Mouse (Mus musculus): ENCODE measurements at regions not wholly inside any gene's neighbourhood (a gene's known extent, or its start where the extent isn't known, plus 50 kb on each side); places are given as distances from the start of the nearest gene placed in this dataset.

DNA sequence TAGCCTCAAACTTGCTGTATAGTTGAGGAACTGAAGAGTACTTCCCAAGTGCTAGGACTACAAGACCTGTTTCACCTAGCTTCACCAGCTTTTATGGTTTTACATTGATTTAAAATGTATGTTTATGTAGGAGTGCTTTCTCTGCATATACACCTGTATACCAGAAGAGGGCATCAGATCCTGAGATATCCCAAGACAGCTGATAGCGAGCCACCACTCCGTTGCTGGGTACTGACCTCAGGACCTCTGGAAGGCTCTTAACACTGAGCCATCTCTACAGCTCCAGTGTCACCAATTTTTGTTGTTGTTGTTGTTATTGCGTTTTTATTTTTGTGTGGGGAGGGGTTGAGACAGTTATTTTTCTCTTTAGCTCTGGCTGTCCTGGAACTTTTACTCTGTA, 55.9 kb upstream of the Ddx3x start:
- DNase-seq, result no peak
- intact Hi-C loops (cut with DNase I), result loop anchor here (2.0 to 5.0 kb wide), 2 partner anchors 287 to 432 kb away; no protein-coding TSS in a partner anchor

DNA sequence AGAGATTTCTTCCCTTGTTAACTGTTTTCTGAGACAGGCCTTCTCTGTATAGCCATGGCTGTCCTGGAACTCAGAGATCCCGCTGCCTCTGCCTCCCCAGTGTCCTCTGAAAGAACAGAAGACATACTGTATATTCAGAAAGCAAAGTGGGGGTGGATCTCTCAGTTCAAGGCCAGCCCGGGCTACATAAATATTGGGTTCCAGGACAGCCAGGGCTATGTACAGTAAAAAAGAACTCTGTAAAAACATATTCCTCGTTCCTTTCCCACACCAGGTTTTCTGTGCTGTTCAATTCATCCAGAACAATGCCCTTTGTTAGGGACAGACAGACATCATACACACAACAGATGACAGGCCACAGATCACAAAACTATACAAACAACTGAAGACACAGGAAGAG, 54.3 kb upstream of the Ddx3x start:
- no peak for DNase-seq
- intact Hi-C loops (cut with DNase I), result loop anchor here (5.0 kb wide), 1 partner anchor 286 kb away; no protein-coding TSS in a partner anchor

DNA sequence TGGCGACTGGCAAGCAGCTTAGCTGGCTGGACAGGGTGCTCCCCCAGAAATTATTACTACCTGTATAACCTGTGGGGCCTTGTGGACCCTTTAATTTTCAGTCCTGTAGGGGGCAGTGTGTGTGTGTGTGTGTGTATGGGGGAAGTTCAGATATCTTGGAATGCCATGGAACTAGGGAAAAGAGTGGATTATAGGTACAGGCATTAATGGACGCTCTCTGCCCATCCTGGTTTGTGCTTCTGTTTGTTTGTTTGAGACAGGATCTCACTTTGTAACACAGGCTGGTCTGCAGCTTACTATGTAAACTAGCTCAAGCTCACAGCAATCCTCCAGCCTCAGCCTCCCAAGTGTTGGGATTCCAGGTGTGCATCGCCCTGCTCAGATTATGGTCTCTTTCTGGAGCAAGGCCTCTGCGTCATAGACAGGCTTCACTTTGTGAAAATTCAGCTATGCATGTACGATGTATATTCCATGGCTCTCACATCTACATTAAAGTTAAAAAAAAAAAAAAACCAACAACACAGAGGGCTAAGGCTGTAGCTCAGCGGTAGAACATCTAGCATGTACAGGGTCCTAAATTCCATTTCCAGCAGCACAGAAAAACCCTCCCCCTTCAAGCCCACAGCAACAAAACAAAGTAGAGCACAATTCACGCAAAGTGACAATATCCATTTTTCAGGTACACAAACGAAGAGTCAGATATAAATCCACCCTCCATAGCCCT, 50.7 kb upstream of the Ddx3x start:
- intact Hi-C loops (cut with DNase I), result loop anchor here (1.0 to 5.0 kb wide), 2 partner anchors 231 to 282 kb away; no protein-coding TSS in a partner anchor
- peak; percentile 20 to 23 for DNase-seq

DNA sequence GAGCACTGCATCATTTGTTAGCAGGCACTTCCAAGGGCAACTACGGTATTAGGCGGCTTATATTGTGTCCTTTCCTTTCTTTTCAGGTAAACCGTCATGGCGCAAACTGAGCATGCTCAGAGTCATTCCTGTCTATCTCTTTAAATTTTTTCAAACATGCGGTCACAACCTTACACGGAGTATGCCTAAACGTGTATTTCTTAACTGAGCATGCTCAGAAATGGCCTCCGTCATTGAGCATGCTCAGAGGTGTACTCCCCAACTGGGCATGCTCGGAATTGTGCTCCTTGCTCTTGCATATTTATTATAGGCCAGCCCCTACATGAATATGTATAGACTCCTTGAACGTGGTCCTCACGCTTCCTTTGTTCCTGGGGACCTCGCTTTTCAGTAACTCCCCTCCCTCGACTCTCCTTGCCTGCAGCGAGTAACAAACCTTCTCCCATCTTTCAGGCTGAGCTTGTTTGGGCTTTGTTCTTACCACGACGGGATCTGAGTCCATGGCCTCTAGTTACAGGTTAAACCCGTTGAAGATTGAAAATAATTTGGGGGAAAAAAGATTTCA, 50.1 kb upstream of the Ddx3x start:
- intact Hi-C loops (cut with DNase I), result no loop called here

More for the DNA sequence above, 50.1 kb upstream of the Ddx3x start:
- DNase-seq, result peak; percentile 65 to 73

Measured in heart, postnatal 14 days (tissue).